In genomic region chr13:52582506-52582877, GRCm38 (mm10) we compare ENCODE assay signal across 8 mouse cellular contexts. TPM values are rescaled to one million over a fixed set of nuclear protein-coding genes. Genes with fewer than 3 reads are reported as not detected.
DNase-seq lines count a peak whose midpoint lies in the region; ATAC-seq and TF ChIP-seq lines count a peak whose summit lies in the region.

No protein-coding gene starts in this region.

- intact Hi-C loops in gastrocnemius, postnatal 14 days (cut with DNase I; ENCODE audit: low total_unique reads): no loop called here

- WGBS in lung, embryonic 15.5 days: 20% methylated on average over 9 of the region's 9 CpGs
- WGBS in forebrain, embryonic 10.5 days: 15% methylated on average over 9 of the region's 9 CpGs
- 23% methylated on average over 9 of the region's 9 CpGs for WGBS in limb, embryonic 14.5 days

- ATAC-seq in lung, embryonic 15.5 days (ENCODE audit: borderline replicate concordance, extremely low read depth, low FRiP score, low TSS enrichment): 0 out of 2 replicates have a peak, but pooled peaks have one; percentile 10
- ATAC-seq in limb, embryonic 14.5 days (ENCODE audit: low FRiP score, low read depth): no peak
- ATAC-seq in neutrophil, adult 5-6 weeks (ENCODE audit: extremely low read depth, insufficient number of reproducible peaks, low FRiP score, poor library complexity, severe bottlenecking): peak; percentile 67

- DNase-seq in lung, postnatal 14 days: no peak
- DNase-seq in forebrain, embryonic 10.5 days (ENCODE audit: extremely low spot score, low spot score): no peak
- DNase-seq in limb, embryonic 14.5 days (ENCODE audit: low spot score): no peak
- no peak for DNase-seq in adrenal gland, postnatal 4 days (ENCODE audit: low spot score in 2 of 2)
- no peak for DNase-seq in gastrocnemius, postnatal 14 days
- no peak for DNase-seq in ovary, postnatal 10 days (ENCODE audit: low spot score)

- H3K27ac ChIP-seq in lung, embryonic 15.5 days: 0 out of 2 replicates have a peak overlapping the region, but pooled peaks have one; percentile 86
- H3K27ac ChIP-seq in forebrain, embryonic 10.5 days: no peak overlapping the region
- no peak overlapping the region for H3K27ac ChIP-seq in limb, embryonic 14.5 days (replicated peaks; ENCODE audit: low read depth, low read length)

- H3K4me1 ChIP-seq in lung, embryonic 15.5 days: peaks cover 22% of the 10 kb centered on the region
- H3K4me1 ChIP-seq in forebrain, embryonic 10.5 days: peaks cover 16% of the 10 kb centered on the region
- no peaks in the 10 kb centered on the region for H3K4me1 ChIP-seq in limb, embryonic 14.5 days (ENCODE audit: control insufficient read depth, insufficient read depth, low read length)

- H3K27me3 ChIP-seq in lung, embryonic 15.5 days: no peaks in the 10 kb centered on the region
- peaks cover 46% of the 10 kb centered on the region for H3K27me3 ChIP-seq in forebrain, embryonic 10.5 days (ENCODE audit: poor library complexity, severe bottlenecking)
- peaks cover 6% of the 10 kb centered on the region for H3K27me3 ChIP-seq in limb, embryonic 14.5 days (ENCODE audit: control insufficient read depth, insufficient read depth, low read length)

- no peaks in the 10 kb centered on the region for H3K36me3 ChIP-seq in lung, embryonic 15.5 days
- no peaks in the 10 kb centered on the region for H3K36me3 ChIP-seq in forebrain, embryonic 10.5 days (replicated peaks)
- H3K36me3 ChIP-seq in limb, embryonic 14.5 days (ENCODE audit: control insufficient read depth, insufficient read depth, low read length): no peaks in the 10 kb centered on the region

- peak overlapping the region; percentile 97 for H3K4me2 ChIP-seq in lung, embryonic 15.5 days
- H3K4me2 ChIP-seq in limb, embryonic 14.5 days (replicated peaks; ENCODE audit: low read depth, low read length, severe bottlenecking): peak overlapping the region; percentile 95

- TF ChIP-seq POLR2A in limb, embryonic 14.5 days (IDR thresholded peaks at IDR 0.05; ENCODE audit: borderline replicate concordance, extremely low read depth, insufficient read depth, insufficient read length): no peak

- H3K9ac ChIP-seq in lung, embryonic 15.5 days: peak overlapping the region; percentile 74
- H3K9ac ChIP-seq in limb, embryonic 14.5 days (ENCODE audit: low read depth, low read length, severe bottlenecking): 0 out of 2 replicates have a peak overlapping the region, but pooled peaks have one; percentile 64

- H3K9me3 ChIP-seq in lung, embryonic 15.5 days: no peaks in the 10 kb centered on the region
- H3K9me3 ChIP-seq in forebrain, embryonic 10.5 days: no peaks in the 10 kb centered on the region
- no peaks in the 10 kb centered on the region for H3K9me3 ChIP-seq in limb, embryonic 14.5 days (ENCODE audit: control insufficient read depth, low read length)

- peak overlapping the region; percentile 63 for H3K4me3 ChIP-seq in lung, embryonic 15.5 days
- H3K4me3 ChIP-seq in forebrain, embryonic 10.5 days: peak overlapping the region; percentile 65
- H3K4me3 ChIP-seq in limb, embryonic 14.5 days (replicated peaks; ENCODE audit: low read length): peak overlapping the region; percentile 66

RNA-seq across cellular contexts. Expression of gene Syk, which starts 0.5 kb away (rescaled TPM):
- 5.3 and 5.5 TPM in 2 replicates for polyA plus RNA-seq in lung, embryonic 15.5 days (2015; fragmentation: Nextera tagmentation; extraction: Ambion mirVana)
- 2.1 and 2.3 TPM in 2 replicates for polyA plus RNA-seq in forebrain, embryonic 10.5 days (2016; fragmentation: Nextera tagmentation; extraction: Ambion mirVana)
- 3.0 and 3.3 TPM in 2 replicates for polyA plus RNA-seq in limb, embryonic 14.5 days (2012; rRNA removed)
- polyA plus RNA-seq in limb, embryonic 14.5 days (2014; fragmentation: Nextera tagmentation; extraction: Ambion mirVana): 3.5 and 3.6 TPM in 2 replicates
- 778 and 787 TPM in 2 replicates for total RNA-seq in neutrophil, adult 5-6 weeks (2017)
- total RNA-seq in adrenal gland, postnatal 4 days (2021): 1 to 10 TPM; 6.9 to 8.7 TPM
- total RNA-seq in gastrocnemius, postnatal 14 days (2021): 1 to 10 TPM; 2.5 to 3.3 TPM

RNA-seq across cellular contexts. Expression of gene Diras2, which starts 51.4 kb away (rescaled TPM):
- 0.19 and 0.36 TPM in 2 replicates for polyA plus RNA-seq in lung, embryonic 15.5 days (2015; fragmentation: Nextera tagmentation; extraction: Ambion mirVana)
- 0.02 and 0.05 TPM in 2 replicates for polyA plus RNA-seq in forebrain, embryonic 10.5 days (2016; fragmentation: Nextera tagmentation; extraction: Ambion mirVana)
- polyA plus RNA-seq in limb, embryonic 14.5 days (2012; rRNA removed): 0.70 and 1.2 TPM in 2 replicates
- 0.15 and 0.19 TPM in 2 replicates for polyA plus RNA-seq in limb, embryonic 14.5 days (2014; fragmentation: Nextera tagmentation; extraction: Ambion mirVana)
- 4.3 and 4.9 TPM in 2 replicates for total RNA-seq in neutrophil, adult 5-6 weeks (2017)
- total RNA-seq in adrenal gland, postnatal 4 days (2021): 1 to 10 TPM; 8.5 to 9.8 TPM
- total RNA-seq in gastrocnemius, postnatal 14 days (2021): under 1 TPM; 0.06 to 0.13 TPM

Comparison
In these comparisons a context has a peak if more than half of its experiments do, and no peak if none do; other contexts are left out.
1. RNA of gene Syk, which starts 0.5 kb away (total RNA-seq): 778 to 787 TPM in neutrophil, adult 5-6 weeks; 6.9 to 8.7 TPM in adrenal gland, postnatal 4 days and 2.5 to 3.3 TPM in gastrocnemius, postnatal 14 days; every median in the first group is over 10 times any median in the second.
2. Peak in every context shown above with its lines, with median percentiles within 50 percentile points of each other: H3K4me3 ChIP-seq.